Comparison of ENCODE assay signal across 1 mouse cellular context in genomic region chr17:29267040-29267439, GRCm38 (mm10). TPM values are rescaled to one million over a fixed set of nuclear protein-coding genes. Genes with fewer than 3 reads are reported as not detected.
"Had no signal": no experiment of that assay in that cellular context is flagged by ENCODE, and none has a peak within 500 bp of the region (broad histone marks: within the 10 kb centered on the region; RNA-seq: fewer than 3 reads in every experiment).

No protein-coding gene starts in this region.

RNA-seq across cellular contexts. Expression of gene Cpne5, which starts 29.1 kb away (rescaled TPM):
- total RNA-seq: gastrocnemius, adult 2 months had no signal
